Mouse (Mus musculus) spleen, embryonic (tissue): ENCODE results near the gene Itgb5.

Experiments used
- CTCF ChIA-PET: fragments of 350-600 bp; sonication (Branson Sonifier 250); formaldehyde crosslinking; loops from one replicate; lab custom pipeline; 2022; lab: Charles Lee

Gene Itgb5

DNA sequence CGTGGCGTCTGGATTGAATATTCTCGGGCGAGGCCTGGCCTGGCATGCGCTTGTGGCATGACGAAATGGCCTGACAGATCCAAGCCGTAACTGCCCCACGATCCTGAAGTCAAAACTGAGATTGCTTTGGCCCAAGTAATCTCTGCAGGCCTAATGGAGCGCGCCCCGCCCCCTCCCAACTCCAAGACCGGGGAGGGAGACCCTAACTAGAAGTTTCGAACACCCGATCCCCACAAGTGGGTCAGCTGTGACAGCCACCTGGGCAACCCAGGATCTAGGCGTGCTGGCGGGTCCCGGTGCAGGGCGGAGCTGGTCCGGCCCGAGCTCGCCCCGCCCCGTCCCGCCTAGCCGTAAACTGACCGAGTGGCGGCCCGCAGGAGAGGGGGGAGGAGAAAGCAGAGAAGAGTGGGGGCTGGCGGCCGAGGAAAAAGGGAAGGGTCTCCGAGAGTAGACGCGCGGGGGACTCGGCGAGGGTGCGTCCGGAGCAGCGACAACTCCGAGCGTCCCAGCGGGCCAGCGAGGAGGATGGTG, at the start of gene Itgb5:
TSS of gene Itgb5 (plus strand) at position 365 of the 531 bp plus-strand sequence.
- CTCF ChIA-PET = no interaction called here

DNA sequence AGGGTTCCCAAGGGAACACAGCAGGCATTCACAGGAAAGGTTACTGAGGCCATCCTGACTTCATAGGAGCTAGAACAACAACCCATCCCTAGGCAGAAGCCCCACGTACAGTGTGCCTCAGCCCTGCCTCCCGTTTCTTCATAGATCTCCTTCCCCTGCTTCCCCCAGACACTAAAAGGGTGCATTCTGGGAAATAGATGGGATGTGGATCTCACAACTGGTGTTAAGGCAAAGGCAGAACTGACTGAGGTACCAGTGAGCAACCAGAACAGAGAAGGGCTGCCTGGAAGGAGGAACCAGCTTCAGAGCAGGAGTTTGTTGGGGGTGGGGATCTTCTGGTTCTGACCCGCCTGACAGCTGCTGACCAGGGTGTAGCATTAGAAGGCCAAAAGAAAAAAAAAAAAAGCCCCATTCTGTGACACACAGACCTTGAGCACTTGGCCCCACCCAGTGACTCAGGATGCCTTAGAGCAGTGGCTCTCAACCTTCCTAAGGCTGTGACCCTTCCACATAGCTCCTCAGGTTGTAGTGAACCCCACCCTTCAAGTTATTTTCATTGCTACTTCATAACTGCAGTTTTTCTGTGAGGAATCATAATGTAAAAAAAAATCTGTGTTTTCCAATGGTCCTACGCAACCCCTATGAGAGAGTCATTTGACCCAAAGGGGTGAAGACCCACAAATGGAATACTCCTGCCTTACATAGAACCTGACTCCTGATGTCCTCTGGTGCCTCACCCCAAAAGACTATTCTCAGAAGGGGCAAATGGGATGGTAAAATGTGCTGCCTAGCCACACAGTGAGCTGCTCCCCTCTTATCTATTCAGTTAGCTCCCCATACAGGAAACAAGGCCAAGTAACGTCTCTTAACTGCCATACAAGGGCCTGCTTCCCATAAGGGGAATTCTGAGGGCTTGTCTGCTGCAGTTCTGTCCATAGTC, 47.4 kb upstream of the Itgb5 start:
- CTCF ChIA-PET = interaction anchor here (0.7 kb wide), 1 partner anchor 9 kb away, joined by 9 read pairs; no protein-coding TSS in a partner anchor

DNA sequence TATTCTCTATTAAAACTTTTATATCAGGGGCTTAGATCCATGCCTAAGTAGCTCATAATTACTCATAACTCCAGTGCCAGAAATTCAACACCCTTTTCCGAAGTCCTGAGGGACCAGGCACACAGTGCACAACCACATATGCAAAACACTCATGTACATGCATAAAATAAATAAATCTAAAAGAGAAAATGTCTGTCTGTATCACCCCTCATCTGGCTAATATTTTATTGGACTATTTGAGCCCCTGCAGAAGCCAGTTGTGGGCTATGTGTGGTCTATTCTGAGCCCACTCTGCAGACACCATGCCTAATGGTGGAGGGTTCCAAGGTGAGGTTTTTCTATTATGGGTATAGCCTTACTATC, 46.8 kb upstream of the Itgb5 start:
- CTCF ChIA-PET = no interaction called here

DNA sequence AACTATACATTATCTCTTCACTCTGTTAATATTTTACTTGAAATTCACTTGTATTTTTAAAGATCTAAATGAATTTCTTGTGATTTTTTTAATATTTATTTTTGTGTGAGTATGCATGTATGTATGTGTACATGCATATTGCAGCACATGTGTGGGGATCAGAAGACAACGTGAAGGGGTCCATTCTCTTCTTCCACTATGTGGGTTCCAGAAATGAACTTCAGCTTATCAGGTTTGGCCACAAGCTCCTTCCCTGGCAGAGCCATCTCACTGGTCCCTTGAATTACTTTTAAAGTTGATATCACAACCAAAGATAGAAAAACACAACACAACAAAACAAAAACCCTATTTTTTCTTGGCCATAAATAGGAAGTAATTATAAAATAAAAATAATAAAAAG, 44.9 kb upstream of the Itgb5 start:
- CTCF ChIA-PET = interaction anchor here (0.6 kb wide), 1 partner anchor 28 kb away, joined by 3 read pairs; no protein-coding TSS in a partner anchor

DNA sequence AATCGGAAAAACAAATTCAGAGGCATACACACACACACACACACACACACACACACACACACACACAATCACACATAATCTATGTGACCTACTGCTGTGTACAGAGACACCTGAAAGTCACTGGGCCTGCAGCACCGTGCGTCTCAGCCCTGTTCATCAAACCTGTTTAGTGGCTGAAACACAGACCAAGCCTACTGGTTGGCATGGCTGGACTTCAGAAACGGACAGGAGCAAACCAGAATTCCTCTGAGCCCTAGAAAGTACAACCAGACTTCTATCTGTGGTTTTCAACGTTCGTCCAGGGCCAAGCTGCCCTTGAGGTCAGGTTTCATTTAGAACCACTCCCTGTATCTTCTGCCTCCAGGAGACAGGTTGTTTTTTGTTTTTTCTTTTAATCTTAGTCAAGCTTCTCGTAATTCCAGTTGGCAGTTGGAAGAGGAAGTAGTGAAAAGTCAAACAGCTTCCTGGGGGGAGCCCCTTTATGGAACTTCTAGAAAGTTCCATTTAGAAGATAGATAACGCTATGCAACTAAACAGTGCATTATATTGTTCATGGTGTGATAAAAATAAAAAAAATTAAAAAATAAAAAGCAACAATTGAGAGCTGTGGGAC, 44.3 kb upstream of the Itgb5 start:
- CTCF ChIA-PET = interaction anchor here (0.6 kb wide), 1 partner anchor 28 kb away, joined by 3 read pairs; no protein-coding TSS in a partner anchor

DNA sequence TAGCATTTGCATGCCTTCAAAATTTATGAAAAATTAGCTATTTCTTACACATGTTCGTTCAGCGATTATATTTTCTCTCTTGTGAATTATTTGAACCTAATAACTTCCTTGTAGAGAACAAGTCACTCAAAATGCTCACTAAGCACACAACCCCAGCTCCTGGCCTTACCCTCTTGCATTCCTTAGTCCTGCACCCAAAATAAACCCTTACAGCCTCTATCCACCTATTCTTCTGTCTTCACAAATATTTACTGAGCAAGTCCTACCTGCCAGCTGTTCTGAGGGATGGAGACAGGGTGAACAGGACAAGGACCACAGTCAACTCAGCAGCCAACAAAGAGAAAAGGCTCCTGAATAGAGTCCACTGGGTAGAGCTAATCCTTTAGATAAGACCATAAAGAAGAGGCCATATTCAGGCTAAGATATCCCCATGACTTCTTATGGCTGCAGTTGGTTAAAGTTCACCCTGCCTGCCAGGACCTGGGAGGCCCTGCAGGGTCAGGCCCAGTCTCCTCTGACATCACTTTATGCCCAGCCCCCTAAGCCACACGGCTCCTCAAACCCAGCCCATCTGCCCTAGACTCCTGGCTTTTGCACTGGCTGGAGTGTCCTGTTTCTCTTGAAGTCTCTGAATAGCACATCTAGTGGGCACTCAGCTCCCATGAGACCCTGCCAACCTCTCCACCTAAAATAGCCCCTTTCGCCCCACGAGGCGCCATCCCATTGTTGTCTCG, 42.6 kb upstream of the Itgb5 start:
- CTCF ChIA-PET = interaction anchor here (0.6 to 1.2 kb wide), 2 partner anchors 17 to 187 kb away, joined by 3 to 8 read pairs; no protein-coding TSS in a partner anchor

DNA sequence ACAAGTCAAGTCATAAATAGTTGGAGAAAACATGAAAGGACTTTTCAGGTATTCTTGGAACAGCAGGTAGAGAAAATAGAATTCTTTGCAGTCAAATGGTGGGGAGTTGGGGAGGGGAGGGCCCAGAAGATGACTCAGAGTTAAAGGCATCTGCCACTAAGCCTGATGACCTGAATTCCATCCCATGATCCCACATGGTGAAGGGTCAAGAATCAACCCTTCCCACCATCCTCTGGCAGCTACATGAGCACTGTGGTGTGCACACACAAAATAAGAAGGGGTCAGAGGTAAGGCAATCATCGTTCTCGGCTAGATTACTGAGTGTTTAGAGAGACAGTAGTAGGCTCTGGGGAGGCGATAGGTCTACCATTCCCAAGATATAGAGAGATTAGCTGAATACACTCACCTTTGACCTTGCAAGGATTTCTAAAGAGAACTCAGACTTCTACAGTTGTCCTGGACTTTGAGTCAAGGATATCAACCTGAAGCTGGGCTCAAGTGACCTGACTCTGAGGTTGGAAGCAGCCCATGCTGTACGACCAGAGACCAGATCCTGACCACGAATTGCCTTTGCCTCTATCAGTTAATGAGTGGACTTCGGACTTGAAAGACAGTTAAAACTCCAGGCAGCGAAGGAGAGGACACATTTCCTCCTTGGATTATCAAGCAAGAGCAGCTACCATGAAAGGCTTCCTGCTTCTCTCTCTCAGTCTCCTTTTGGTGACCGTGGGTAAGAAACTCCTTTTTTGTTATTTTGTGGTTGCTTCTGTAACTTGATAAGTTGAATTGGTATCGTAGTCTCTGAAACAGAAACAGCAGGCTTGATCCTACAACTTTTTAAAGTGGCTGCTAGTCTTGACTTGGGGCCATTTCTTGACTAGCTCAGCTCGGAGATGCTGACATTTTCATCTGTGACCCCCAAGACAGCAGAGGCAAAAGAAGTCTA, 35.3 kb upstream of the Itgb5 start, which contains the start of gene Muc13:
TSS of gene Muc13 (plus strand) at position 192 of the 946 bp plus-strand sequence.
- CTCF ChIA-PET = interaction anchor here (0.6 kb wide), 1 partner anchor 49 kb away, joined by 5 read pairs; no protein-coding TSS in a partner anchor

DNA sequence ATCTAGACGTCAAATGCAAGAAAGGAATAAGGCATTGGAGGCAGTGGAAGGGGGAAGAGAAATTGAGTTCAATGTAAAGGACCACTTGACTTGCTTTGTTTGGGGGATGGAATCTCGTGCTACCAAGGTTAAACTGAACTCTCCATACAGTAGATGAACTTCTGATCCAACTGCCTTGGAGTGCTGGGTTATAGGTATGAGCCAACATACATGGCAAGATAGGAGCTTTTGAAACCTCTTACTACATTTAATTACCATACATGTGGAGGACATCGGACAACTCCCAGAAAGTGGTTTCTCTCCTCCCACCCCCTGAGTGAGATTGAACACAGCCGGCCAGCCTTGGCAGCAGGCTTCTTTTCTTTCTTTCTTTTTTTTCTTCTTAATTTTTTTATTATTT, 34.4 kb upstream of the Itgb5 start:
- CTCF ChIA-PET = interaction anchor here (0.7 kb wide), 1 partner anchor 69 kb away, joined by 4 read pairs; no protein-coding TSS in a partner anchor

DNA sequence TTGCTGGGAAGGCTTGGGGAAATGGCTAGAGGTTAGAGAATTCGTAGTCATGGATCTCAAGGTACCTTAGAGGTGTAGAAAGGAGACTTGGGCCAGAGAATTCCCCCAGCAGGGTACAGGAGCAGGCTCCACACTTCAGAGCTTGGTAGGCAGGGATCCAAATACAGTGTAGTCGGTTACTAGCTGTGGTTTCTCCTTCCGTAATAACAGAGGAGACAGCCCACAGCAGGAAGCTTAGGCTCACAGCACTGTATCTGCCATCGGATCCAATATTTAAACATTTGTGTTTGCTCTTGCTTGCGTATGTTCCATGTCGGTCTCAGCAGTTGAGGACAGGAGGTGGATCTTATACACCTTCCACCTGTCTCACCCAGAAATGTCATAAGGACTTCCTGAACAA, 33.6 kb upstream of the Itgb5 start:
- CTCF ChIA-PET = no interaction called here

DNA sequence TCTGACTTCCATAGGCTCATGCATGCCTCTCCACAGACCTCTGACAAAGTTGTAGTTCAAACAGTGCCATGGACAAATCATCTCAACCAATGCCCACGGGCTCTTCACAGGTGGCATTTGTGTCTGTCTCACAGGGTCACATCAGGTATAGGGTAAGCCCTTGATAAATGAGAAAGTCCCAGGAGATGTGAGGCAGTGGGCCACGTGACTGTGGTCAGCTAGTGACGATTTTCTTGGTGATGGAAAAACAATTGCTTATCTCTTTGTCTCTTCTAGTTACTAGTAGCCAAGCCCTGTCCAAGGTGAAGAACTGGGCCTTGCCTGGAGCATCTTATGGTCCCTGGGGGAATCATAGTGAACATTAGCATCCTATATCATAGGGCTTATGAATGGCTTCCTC, 32.7 kb upstream of the Itgb5 start:
- CTCF ChIA-PET = interaction anchor here (0.6 to 1.2 kb wide), 3 partner anchors 57 to 268 kb away, joined by 3 read pairs; no protein-coding TSS in a partner anchor

DNA sequence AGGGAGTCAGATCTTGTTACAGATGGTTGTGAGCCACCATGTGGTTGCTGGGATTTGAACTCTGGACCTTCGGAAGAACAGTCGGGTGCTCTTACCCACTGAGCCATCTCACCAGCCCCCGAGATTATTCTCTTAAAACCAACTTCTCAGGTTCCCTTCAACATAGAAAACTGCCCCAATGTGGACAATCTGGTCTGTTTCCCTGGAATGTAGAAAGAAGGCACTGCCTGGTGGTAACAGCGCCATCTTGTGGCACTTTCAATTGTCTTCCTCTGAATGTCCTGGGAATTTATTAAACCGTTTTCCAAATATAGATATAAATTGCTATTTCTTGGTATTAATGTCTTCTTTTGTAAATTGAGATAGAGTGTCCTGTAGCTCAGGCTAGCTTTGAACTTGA, 31.6 kb upstream of the Itgb5 start:
- CTCF ChIA-PET = interaction anchor here (1.2 kb wide), 1 partner anchor 118 kb away, joined by 3 read pairs; no protein-coding TSS in a partner anchor

DNA sequence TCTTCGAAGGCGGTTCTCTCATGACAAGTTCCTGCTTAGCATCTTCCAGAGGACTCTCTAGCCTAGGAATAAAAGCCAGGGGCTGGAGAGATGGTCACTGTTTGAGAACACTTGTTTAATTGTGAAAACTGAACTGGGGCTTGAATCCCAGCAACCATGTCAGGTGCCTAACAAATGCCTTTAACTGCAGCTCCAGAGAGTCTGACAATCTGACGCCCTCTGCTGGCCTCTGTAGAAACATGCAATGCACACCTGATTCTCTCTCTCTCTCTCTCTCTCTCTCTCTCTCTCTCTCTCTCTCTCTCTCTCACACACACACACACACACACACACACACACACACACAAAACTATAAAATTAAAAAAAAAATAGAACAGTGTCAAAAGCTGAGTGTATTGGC, 19.5 kb upstream of the Itgb5 start:
- CTCF ChIA-PET = interaction anchor here (0.6 to 0.9 kb wide), 5 partner anchors 19 to 1844 kb away, joined by 3 to 6 read pairs (median 4); no protein-coding TSS in a partner anchor

DNA sequence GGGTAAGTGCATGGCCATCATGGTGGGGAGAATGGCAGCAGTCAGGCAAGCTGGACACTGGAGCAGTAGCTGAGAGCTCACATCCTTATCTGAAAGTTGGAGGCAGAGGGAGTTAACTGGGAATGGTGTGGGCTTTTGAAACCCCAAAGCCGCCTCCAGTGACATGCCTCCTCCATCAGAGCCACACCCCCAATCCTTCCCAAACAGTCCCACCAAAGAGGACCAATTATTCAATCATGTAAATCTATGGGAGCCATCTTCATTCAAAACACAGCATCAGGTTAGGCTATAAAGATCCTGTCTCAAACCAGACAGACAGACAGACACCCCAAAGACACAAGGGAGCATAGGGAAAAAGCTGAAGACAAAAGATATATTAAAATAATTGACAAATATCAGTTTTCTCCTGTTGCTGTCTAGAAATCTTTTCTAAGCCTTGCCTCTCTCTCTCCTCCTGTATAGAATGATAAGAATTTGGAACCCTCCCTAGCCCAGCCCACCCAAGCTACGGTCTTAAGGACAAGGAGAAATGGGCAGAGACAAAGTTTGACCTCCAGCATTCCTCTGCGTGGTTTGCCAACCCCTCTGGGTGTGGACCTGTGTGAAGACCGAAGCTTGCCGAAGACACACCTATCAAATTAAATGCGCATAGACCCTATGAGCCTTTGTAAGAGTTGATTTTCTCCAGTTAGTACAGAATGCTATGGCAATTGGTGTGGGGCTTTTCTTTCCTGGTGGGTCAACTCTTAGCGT, 10.9 kb upstream of the Itgb5 start:
- CTCF ChIA-PET = interaction anchor here (0.6 kb wide), 1 partner anchor 134 kb away, joined by 3 read pairs; no protein-coding TSS in a partner anchor

DNA sequence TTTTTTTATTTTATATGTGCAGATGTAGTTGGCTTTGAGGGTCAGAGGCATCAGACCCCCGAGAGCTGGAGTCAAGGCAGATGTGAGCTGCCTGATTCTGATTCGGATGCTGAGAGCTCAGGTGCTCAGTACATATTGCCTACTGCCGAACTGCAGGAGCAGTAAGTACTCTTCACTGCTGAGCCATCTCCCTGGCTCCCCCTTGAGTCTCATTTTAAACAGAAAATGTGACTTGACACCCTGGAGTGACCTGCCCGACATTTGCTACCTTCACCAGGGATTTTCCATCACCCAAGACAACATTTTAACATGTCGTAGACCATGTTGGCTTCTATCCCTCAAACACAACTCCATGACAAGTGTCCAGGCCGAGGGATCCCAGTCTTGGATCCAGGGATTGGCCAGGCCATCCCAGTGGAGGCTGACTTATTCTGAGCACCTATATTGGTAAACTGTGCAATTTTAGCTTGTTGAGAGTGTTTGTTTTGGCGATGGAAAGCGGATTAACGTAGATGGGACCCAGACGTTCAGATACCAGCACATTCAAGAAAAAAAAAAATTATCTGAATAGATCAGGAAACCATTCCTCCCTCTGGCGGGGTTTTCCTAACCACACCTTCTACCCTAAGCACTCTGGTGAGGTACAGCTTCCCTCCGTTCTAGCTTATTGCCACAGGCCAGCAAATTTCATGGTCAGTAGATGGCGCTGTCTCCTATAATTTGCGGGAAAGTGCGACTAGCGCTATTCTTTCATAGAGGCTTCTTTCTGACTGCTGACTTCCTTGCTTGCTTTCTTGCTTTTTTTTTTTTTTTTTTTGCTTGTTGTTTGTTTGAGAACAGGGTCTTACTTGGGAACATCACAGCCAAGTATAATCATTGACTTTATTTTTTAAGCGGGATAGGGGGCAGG, 8.9 kb upstream of the Itgb5 start:
- CTCF ChIA-PET = interaction anchor here (0.7 to 1.0 kb wide), 4 partner anchors 11 to 483 kb away, joined by 3 to 14 read pairs (median 10); no protein-coding TSS in a partner anchor

DNA sequence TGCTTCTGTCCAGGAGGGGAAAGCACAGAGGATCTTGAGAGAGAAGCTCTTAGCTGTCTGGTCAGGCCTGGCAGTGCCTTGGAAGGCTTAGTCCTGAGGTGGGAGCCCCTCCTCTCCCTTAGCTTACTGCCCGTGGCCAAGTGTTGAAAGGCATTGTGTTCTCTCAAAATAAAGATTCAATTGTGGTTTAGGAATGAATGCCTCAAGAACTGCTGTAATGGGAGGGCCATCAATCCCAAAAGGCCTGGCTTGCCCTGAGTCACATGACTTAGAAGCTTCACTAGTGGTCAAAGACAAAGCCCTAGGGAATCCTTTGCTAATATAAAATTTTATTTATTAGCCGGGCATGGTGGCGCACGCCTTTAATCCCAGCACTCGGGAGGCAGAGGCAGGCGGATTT, 4.9 kb upstream of the Itgb5 start:
- CTCF ChIA-PET = no interaction called here

DNA sequence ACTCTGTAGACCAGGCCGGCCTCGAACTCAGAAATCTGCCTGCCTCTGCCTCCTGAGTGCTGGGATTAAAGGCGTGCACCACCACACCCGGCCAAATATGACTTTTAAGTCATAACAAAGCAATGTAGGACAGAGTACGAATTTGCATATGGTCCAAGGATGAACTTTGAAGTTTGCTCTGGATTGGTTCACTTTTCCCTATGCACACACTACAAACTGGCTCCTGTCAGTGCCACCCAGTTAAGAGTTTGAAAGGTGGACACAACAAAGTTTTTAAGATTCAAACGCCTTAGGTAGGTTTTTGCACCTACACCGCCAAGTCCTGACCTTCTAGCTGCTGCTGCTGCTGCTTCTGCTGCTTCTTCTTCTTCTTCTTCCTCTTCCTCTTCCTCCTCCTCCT, 969 bp upstream of the Itgb5 start:
- CTCF ChIA-PET = no interaction called here

DNA sequence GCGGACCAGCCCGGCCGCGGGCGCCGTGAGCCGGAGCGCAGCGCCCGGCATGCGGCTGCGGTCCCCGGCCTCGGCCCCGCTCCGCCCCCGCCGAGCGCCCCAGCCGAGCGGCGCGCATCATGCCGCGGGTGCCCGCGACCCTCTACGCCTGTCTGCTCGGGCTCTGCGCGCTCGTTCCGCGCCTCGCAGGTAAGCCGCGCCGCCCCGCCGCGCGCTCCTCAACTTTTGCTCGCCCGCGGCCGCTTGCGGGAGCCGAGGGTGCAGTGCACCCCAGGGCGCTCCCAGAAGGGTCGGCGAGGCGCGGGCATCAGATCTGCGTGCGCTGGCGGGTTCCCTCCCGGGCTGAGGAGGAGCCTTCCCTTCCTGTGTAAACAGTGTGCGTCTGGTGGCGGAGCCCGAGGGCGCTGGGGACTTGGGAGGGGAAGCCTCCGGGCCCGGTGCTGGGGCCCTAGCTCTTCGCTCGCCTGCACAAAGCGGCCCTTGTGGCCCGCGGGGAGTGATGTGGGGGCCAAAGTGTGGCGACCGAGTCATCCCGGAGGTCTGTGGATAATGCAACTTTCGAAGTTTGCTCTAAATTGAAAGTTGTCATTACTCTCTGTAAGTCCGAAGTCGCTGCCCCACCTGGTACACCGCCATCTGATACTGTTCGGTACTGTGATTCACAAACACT, 512 bp downstream of the Itgb5 start:
- CTCF ChIA-PET = interaction anchor here (0.7 kb wide), 2 partner anchors 19 to 158 kb away, joined by 4 to 5 read pairs; no protein-coding TSS in a partner anchor
